Mouse (Mus musculus): ENCODE data around the gene Gpr183. TPM values are rescaled to one million over a fixed set of nuclear protein-coding genes. Genes with fewer than 3 reads are reported as not detected.

Gene Gpr183
- 2.1 and 3.0 TPM in 2 replicates for polyA plus RNA-seq (2014; fragmentation: Nextera tagmentation; extraction: Ambion mirVana)

DNA sequence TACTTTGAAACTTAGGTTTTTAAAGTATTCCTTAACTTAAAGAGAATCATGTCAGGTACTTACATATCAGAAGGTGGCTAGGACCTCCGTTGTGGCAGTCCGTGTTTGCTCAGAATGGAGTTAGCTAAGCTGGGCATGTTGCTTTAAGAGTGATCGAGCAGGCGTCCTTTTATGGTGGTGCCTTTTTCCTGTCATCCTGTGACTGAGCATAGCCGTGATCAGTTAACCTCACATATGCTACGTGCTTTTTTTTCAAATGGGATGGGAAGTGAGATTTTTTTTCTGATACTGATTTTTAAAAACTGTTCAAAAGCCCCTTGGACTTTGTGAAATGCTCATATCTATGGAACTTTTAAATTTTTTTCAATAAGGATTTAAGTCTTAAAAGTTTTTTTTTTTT, at the start of gene Gpr183:
Gene Gpr183 (minus strand): TSS at position 206 of the 400 bp plus-strand sequence.
- DNase-seq (ENCODE audit: low spot score) = peak; percentile 19

DNA sequence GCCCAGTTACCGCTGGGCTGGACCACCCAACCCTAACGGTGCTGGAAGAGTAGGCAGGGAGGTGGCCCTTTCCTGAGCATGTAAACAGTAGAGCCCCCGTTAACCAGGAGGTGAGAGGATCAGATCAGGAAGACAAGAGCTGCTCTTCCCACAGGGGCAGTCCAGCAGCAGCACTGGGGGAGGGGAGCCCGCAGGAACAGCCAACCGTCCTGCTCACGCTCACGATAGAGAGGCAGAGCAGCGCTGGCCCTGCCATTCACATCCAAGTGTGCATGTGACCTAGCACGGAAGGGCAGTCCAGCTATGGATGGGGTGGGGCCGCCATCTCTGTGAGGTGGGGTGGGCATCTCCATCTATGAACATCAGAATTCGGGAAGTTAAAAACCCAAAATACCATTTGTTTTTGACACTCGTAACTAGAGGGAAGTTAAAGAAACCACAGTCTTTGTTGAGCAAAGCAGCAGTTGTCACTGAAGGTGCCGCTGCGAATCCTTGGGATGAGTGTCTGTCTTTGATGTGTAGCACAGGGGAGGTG, 48.5 kb upstream of the Gpr183 start:
- ATAC-seq (ENCODE audit: insufficient number of reproducible peaks, low FRiP score, low TSS enrichment, low read depth) (no peak), DNase-seq (ENCODE audit: low spot score) (no peak)
- Histone ChIP-seq H3K9ac (ENCODE audit: low read length) (no peak overlapping the region), H3K36me3 (ENCODE audit: control insufficient read depth, insufficient read depth, low read length) (peaks cover 2% of the 10 kb centered on the region; the same call in 1 of the 2 replicates), H3K4me1 (ENCODE audit: control insufficient read depth, insufficient read depth, low read length) (peaks cover 9% of the 10 kb centered on the region; the same call in 1 of the 2 replicates), H3K4me3 (ENCODE audit: low read depth, low read length) (no peak overlapping the region), H3K9me3 (ENCODE audit: control insufficient read depth, low read length) (no peaks in the 10 kb centered on the region), H3K27me3 (ENCODE audit: control insufficient read depth, insufficient read depth, low read length) (no peaks in the 10 kb centered on the region), H3K27ac (replicated peaks; ENCODE audit: low read depth, low read length) (no peak overlapping the region), H3K4me2 (ENCODE audit: low read depth, severe bottlenecking) (no peak overlapping the region)
- 80% methylated on average over 14 of the region's 14 CpGs for WGBS

More for the DNA sequence above, at the start of gene Gpr183:
- Histone ChIP-seq H3K27me3 (ENCODE audit: control insufficient read depth, insufficient read depth, low read length) (no peaks in the 10 kb centered on the region), H3K4me2 (ENCODE audit: low read depth, severe bottlenecking) (no peak within 1 kb of the TSS), H3K36me3 (ENCODE audit: control insufficient read depth, insufficient read depth, low read length) (no peaks in the 10 kb centered on the region), H3K9me3 (ENCODE audit: control insufficient read depth, low read length) (no peaks in the 10 kb centered on the region), H3K27ac (replicated peaks; ENCODE audit: low read depth, low read length) (no peak within 1 kb of the TSS), H3K9ac (ENCODE audit: low read length) (no peak within 1 kb of the TSS), H3K4me1 (ENCODE audit: control insufficient read depth, insufficient read depth, low read length) (peaks cover 5% of the 10 kb centered on the region; the same call in 1 of the 2 replicates), H3K4me3 (ENCODE audit: low read depth, low read length) (no peak within 1 kb of the TSS)
- ATAC-seq (ENCODE audit: insufficient number of reproducible peaks, low FRiP score, low TSS enrichment, low read depth) = no peak
- 32% methylated on average over 6 of the region's 6 CpGs for WGBS

GRCm38 (mm10) chr14:122012814-122013213, 47.8 kb upstream of the Gpr183 start:
- Histone ChIP-seq H3K9me3 (ENCODE audit: control insufficient read depth, low read length) (no peaks in the 10 kb centered on the region), H3K36me3 (ENCODE audit: control insufficient read depth, insufficient read depth, low read length) (peaks cover 2% of the 10 kb centered on the region; the same call in 1 of the 2 replicates), H3K4me3 (ENCODE audit: low read depth, low read length) (no peak overlapping the region), H3K9ac (ENCODE audit: low read length) (no peak overlapping the region), H3K27me3 (ENCODE audit: control insufficient read depth, insufficient read depth, low read length) (no peaks in the 10 kb centered on the region), H3K4me2 (ENCODE audit: low read depth, severe bottlenecking) (no peak overlapping the region), H3K27ac (replicated peaks; ENCODE audit: low read depth, low read length) (no peak overlapping the region), H3K4me1 (ENCODE audit: control insufficient read depth, insufficient read depth, low read length) (peaks cover 5% of the 10 kb centered on the region; the same call in 1 of the 2 replicates)
- ATAC-seq (ENCODE audit: insufficient number of reproducible peaks, low FRiP score, low TSS enrichment, low read depth) = peak; percentile 53; the same call in 1 of the 2 replicates
- WGBS = 61% methylated on average over 13 of the region's 13 CpGs
- DNase-seq (ENCODE audit: low spot score) = peak; percentile 29

DNA sequence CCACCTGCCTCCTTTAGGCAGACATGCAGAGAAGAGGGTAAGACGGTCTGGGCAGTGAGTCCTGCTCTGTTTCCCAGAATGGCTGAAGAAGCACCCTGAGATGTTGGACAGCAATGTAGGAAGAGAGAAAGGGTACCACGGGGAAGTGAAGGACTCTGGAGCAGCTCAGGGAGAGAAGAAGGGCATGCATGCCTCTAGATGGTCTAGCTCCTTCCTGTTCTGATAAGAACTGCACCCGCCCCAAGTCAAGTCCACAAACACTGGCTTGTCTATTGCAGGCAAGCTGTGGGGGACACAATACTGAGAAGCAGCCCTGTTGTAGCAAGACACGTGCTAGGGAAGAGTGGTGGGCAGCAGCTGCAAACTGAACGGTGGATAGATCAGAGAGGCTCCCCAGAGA, 47.2 kb upstream of the Gpr183 start:
- peaks cover 2% of the 10 kb centered on the region; the same call in 1 of the 2 replicates for H3K36me3 ChIP-seq (ENCODE audit: control insufficient read depth, insufficient read depth, low read length)
- no peak overlapping the region for H3K4me3 ChIP-seq (ENCODE audit: low read depth, low read length)
- ATAC-seq (ENCODE audit: insufficient number of reproducible peaks, low FRiP score, low TSS enrichment, low read depth) (no peak), DNase-seq (ENCODE audit: low spot score) (no peak)
- H3K9me3 ChIP-seq (ENCODE audit: control insufficient read depth, low read length) = no peaks in the 10 kb centered on the region
- 82% methylated on average over 5 of the region's 5 CpGs for WGBS
- H3K9ac ChIP-seq (ENCODE audit: low read length) = no peak overlapping the region
- no peaks in the 10 kb centered on the region for H3K27me3 ChIP-seq (ENCODE audit: control insufficient read depth, insufficient read depth, low read length)
- no peak overlapping the region for H3K4me2 ChIP-seq (ENCODE audit: low read depth, severe bottlenecking)
- peaks cover 4% of the 10 kb centered on the region; the same call in 1 of the 2 replicates for H3K4me1 ChIP-seq (ENCODE audit: control insufficient read depth, insufficient read depth, low read length)
- H3K27ac ChIP-seq (replicated peaks; ENCODE audit: low read depth, low read length) = no peak overlapping the region

DNA sequence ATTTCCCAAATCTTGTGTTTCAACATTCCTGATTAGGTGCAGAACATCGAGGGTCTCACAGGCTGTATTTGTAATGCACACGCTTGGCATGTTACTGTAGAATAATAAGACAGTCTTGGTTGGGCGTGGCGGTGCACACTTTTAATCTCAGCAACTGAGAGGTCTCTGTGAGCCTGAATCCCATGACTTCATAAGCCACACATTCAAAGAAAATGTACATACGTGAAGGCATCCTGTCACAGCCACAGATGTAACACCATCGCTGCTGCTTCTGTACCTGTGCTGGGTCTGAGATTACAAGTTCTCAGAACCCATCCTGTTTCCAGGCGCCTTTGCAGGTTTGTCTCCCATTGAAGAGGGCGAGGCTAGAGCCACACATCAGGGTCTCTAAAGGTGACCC, 46.8 kb upstream of the Gpr183 start:
- ATAC-seq (ENCODE audit: insufficient number of reproducible peaks, low FRiP score, low TSS enrichment, low read depth) (no peak), DNase-seq (ENCODE audit: low spot score) (no peak)
- Histone ChIP-seq H3K4me3 (ENCODE audit: low read depth, low read length) (no peak overlapping the region), H3K27me3 (ENCODE audit: control insufficient read depth, insufficient read depth, low read length) (no peaks in the 10 kb centered on the region), H3K27ac (replicated peaks; ENCODE audit: low read depth, low read length) (no peak overlapping the region), H3K4me2 (ENCODE audit: low read depth, severe bottlenecking) (no peak overlapping the region), H3K4me1 (ENCODE audit: control insufficient read depth, insufficient read depth, low read length) (peaks cover 4% of the 10 kb centered on the region; the same call in 1 of the 2 replicates), H3K9ac (ENCODE audit: low read length) (no peak overlapping the region), H3K36me3 (ENCODE audit: control insufficient read depth, insufficient read depth, low read length) (peaks cover 2% of the 10 kb centered on the region; the same call in 1 of the 2 replicates), H3K9me3 (ENCODE audit: control insufficient read depth, low read length) (no peaks in the 10 kb centered on the region)
- WGBS = 93% methylated on average over 8 of the region's 8 CpGs

- Histone ChIP-seq H3K4me2 (ENCODE audit: low read depth, severe bottlenecking) (no peak overlapping the region), H3K9me3 (ENCODE audit: control insufficient read depth, low read length) (no peaks in the 10 kb centered on the region), H3K4me1 (ENCODE audit: control insufficient read depth, insufficient read depth, low read length) (peaks cover 4% of the 10 kb centered on the region; the same call in 1 of the 2 replicates), H3K4me3 (ENCODE audit: low read depth, low read length) (no peak overlapping the region), H3K9ac (ENCODE audit: low read length) (no peak overlapping the region), H3K36me3 (ENCODE audit: control insufficient read depth, insufficient read depth, low read length) (peaks cover 2% of the 10 kb centered on the region; the same call in 1 of the 2 replicates), H3K27ac (replicated peaks; ENCODE audit: low read depth, low read length) (no peak overlapping the region), H3K27me3 (ENCODE audit: control insufficient read depth, insufficient read depth, low read length) (no peaks in the 10 kb centered on the region)
- 86% methylated on average over 7 of the region's 7 CpGs for WGBS
- ATAC-seq (ENCODE audit: insufficient number of reproducible peaks, low FRiP score, low TSS enrichment, low read depth) = no peak
- no peak for DNase-seq (ENCODE audit: low spot score)
Measured at GRCm38 (mm10) chr14:122010301-122010700, 45.3 kb upstream of the Gpr183 start.

GRCm38 (mm10) chr14:122009502-122009901, 44.5 kb upstream of the Gpr183 start:
- Histone ChIP-seq H3K4me3 (ENCODE audit: low read depth, low read length) (no peak overlapping the region), H3K4me1 (ENCODE audit: control insufficient read depth, insufficient read depth, low read length) (peaks cover 4% of the 10 kb centered on the region; the same call in 1 of the 2 replicates), H3K27me3 (ENCODE audit: control insufficient read depth, insufficient read depth, low read length) (no peaks in the 10 kb centered on the region), H3K36me3 (ENCODE audit: control insufficient read depth, insufficient read depth, low read length) (peaks cover 2% of the 10 kb centered on the region; the same call in 1 of the 2 replicates), H3K9ac (ENCODE audit: low read length) (no peak overlapping the region), H3K4me2 (ENCODE audit: low read depth, severe bottlenecking) (no peak overlapping the region), H3K27ac (replicated peaks; ENCODE audit: low read depth, low read length) (no peak overlapping the region), H3K9me3 (ENCODE audit: control insufficient read depth, low read length) (no peaks in the 10 kb centered on the region)
- no peak for ATAC-seq (ENCODE audit: insufficient number of reproducible peaks, low FRiP score, low TSS enrichment, low read depth)
- 93% methylated on average over 13 of the region's 13 CpGs for WGBS
- DNase-seq (ENCODE audit: low spot score) = no peak

- 85% methylated on average over 4 of the region's 4 CpGs for WGBS
- H3K27me3 ChIP-seq (ENCODE audit: control insufficient read depth, insufficient read depth, low read length) = no peaks in the 10 kb centered on the region
- no peak overlapping the region for H3K4me3 ChIP-seq (ENCODE audit: low read depth, low read length)
- H3K9ac ChIP-seq (ENCODE audit: low read length) = no peak overlapping the region
- no peak overlapping the region for H3K4me2 ChIP-seq (ENCODE audit: low read depth, severe bottlenecking)
- no peak overlapping the region for H3K27ac ChIP-seq (replicated peaks; ENCODE audit: low read depth, low read length)
- ATAC-seq (ENCODE audit: insufficient number of reproducible peaks, low FRiP score, low TSS enrichment, low read depth) (no peak), DNase-seq (ENCODE audit: low spot score) (no peak)
- peaks cover 3% of the 10 kb centered on the region; the same call in 1 of the 2 replicates for H3K4me1 ChIP-seq (ENCODE audit: control insufficient read depth, insufficient read depth, low read length)
- no peaks in the 10 kb centered on the region for H3K9me3 ChIP-seq (ENCODE audit: control insufficient read depth, low read length)
- peaks cover 2% of the 10 kb centered on the region; the same call in 1 of the 2 replicates for H3K36me3 ChIP-seq (ENCODE audit: control insufficient read depth, insufficient read depth, low read length)
Measured at GRCm38 (mm10) chr14:122008261-122008660, 43.3 kb upstream of the Gpr183 start.
